Mouse (Mus musculus) intestine, embryonic 16.5 days (tissue): Measurements from ENCODE around the gene Icam2. TPM values are rescaled to one million over a fixed set of nuclear protein-coding genes. Genes with fewer than 3 reads are reported as not detected.

Source experiments
- ATAC-seq: fragments of 200-750 bp; cut with Nextera tagmentation; 2 replicates; pipeline ENCODE4 v1.8.0; 2017; ENCODE audit warnings: moderate TSS enrichment, moderate library complexity
- H3K27ac ChIP-seq: fragments of 300-500 bp; sonication (generic); 2 replicates; pipeline ENCODE4 v1.5.1; 2014; ENCODE audit warnings: mild to moderate bottlenecking, low read length
- H3K27me3 ChIP-seq: fragments of 300-500 bp; sonication (generic); replicated peaks from 2 replicates; pipeline ENCODE4 v1.6.1; 2014; ENCODE audit warnings: low read length, control low read depth, mixed read lengths; ENCODE audit not compliant: control insufficient read depth, insufficient read depth
- H3K36me3 ChIP-seq: fragments of 300-500 bp; sonication (generic); 2 replicates; pipeline ENCODE4 v1.6.1; 2014; ENCODE audit warnings: low read length, control low read depth; ENCODE audit not compliant: control insufficient read depth, insufficient read depth
- H3K4me1 ChIP-seq: fragments of 300-500 bp; sonication (generic); 2 replicates; pipeline ENCODE4 v1.6.1; 2014; ENCODE audit warnings: low read length, control low read depth, mixed read lengths; ENCODE audit not compliant: control insufficient read depth, insufficient read depth
- H3K4me2 ChIP-seq: fragments of 300-500 bp; sonication (generic); 2 replicates; pipeline ENCODE4 v1.6.1; 2014; ENCODE audit warnings: low read depth, low read length, control low read depth
- H3K4me3 ChIP-seq: fragments of 300-500 bp; sonication (generic); 2 replicates; pipeline ENCODE4 v1.5.1; 2014; ENCODE audit warnings: mild to moderate bottlenecking, low read length
- H3K9ac ChIP-seq: fragments of 300-500 bp; sonication (generic); 2 replicates; pipeline ENCODE4 v1.6.1; 2014; ENCODE audit warnings: low read depth, low read length
- H3K9me3 ChIP-seq: fragments of 300-500 bp; sonication (generic); 2 replicates; pipeline ENCODE4 v1.6.1; 2016; ENCODE audit warnings: low read length, control low read depth; ENCODE audit not compliant: control insufficient read depth
- WGBS: fragments of 180-500 bp; shearing (Covaris S2); extraction: QIAGEN DNeasy Blood & Tissue Kit; methylation state at CpG from one replicate; pipeline ENCODE4 v1.1.7; 2014; 5-methylcytosine and 5-hydroxymethylcytosine counted together
- polyA plus RNA-seq: library from polyadenylated mRNA; unstranded; fragments of >200 nt; fragmentation: Nextera tagmentation; extraction: Ambion mirVana; gene quantifications from 2 replicates; pipeline ENCODE4 v1.2.1, GENCODE M21; 2015

The Icam2 gene
- polyA plus RNA-seq, 1 experiment from 2014 or later: 40.5 TPM

GRCm38 (mm10) chr11:106364712-106365111, 23.2 kb downstream of the Icam2 start:
- no peaks in the 10 kb centered on the region for H3K36me3 ChIP-seq
- no peak for ATAC-seq
- no peaks in the 10 kb centered on the region for H3K27me3 ChIP-seq
- H3K4me2 ChIP-seq: no peak overlapping the region
- H3K4me1 ChIP-seq: no peaks in the 10 kb centered on the region
- no peak overlapping the region for H3K27ac ChIP-seq
- H3K9me3 ChIP-seq: no peaks in the 10 kb centered on the region
- no peak overlapping the region for H3K4me3 ChIP-seq
- WGBS: 12% methylated on average over 11 of the region's 11 CpGs
- no peak overlapping the region for H3K9ac ChIP-seq

GRCm38 (mm10) chr11:106359350-106359749, 28.5 kb downstream of the Icam2 start:
- Histone ChIP-seq H3K36me3 (no peaks in the 10 kb centered on the region), H3K27ac (no peak overlapping the region), H3K4me3 (no peak overlapping the region), H3K9ac (no peak overlapping the region), H3K4me2 (no peak overlapping the region), H3K27me3 (no peaks in the 10 kb centered on the region), H3K9me3 (no peaks in the 10 kb centered on the region), H3K4me1 (peaks cover 7% of the 10 kb centered on the region; the same call in 1 of the 2 replicates)
- ATAC-seq: no peak
- 27% methylated on average over 5 of the region's 5 CpGs for WGBS

- ATAC-seq: no peak
- WGBS: 52% methylated on average over 19 of the region's 19 CpGs
- Histone ChIP-seq H3K9ac (no peak overlapping the region), H3K36me3 (no peaks in the 10 kb centered on the region), H3K27me3 (no peaks in the 10 kb centered on the region), H3K9me3 (no peaks in the 10 kb centered on the region), H3K4me1 (peaks cover 7% of the 10 kb centered on the region; the same call in 1 of the 2 replicates), H3K4me2 (no peak overlapping the region), H3K4me3 (no peak overlapping the region), H3K27ac (no peak overlapping the region)
Observed at GRCm38 (mm10) chr11:106355382-106356128, 32.3 kb downstream of the Icam2 start.

- no peak for ATAC-seq
- H3K36me3 ChIP-seq: no peaks in the 10 kb centered on the region
- no peak overlapping the region for H3K27ac ChIP-seq
- no peak overlapping the region for H3K4me3 ChIP-seq
- no peaks in the 10 kb centered on the region for H3K9me3 ChIP-seq
- no peak overlapping the region for H3K9ac ChIP-seq
- H3K27me3 ChIP-seq: no peaks in the 10 kb centered on the region
- 41% methylated on average over 1 of the region's 1 CpGs for WGBS
- peaks cover 7% of the 10 kb centered on the region; the same call in 1 of the 2 replicates for H3K4me1 ChIP-seq
- no peak overlapping the region for H3K4me2 ChIP-seq
Observed at GRCm38 (mm10) chr11:106354181-106354580, 33.7 kb downstream of the Icam2 start.

- Histone ChIP-seq H3K9ac (no peak within 1 kb of the TSS), H3K9me3 (no peaks in the 10 kb centered on the region), H3K36me3 (no peaks in the 10 kb centered on the region), H3K27me3 (no peaks in the 10 kb centered on the region), H3K27ac (no peak within 1 kb of the TSS), H3K4me2 (no peak within 1 kb of the TSS), H3K4me1 (peaks cover 7% of the 10 kb centered on the region; the same call in 1 of the 2 replicates), H3K4me3 (no peak within 1 kb of the TSS)
- no peak for ATAC-seq
- 84% methylated on average over 12 of the region's 12 CpGs for WGBS
Observed at GRCm38 (mm10) chr11:106353188-106353587, 34.7 kb downstream of the Icam2 start, which contains the start of gene Scn4a. Gene Scn4a (minus strand): TSS chr11:106353288.

GRCm38 (mm10) chr11:106351941-106352340, 35.9 kb downstream of the Icam2 start:
- H3K9ac ChIP-seq: no peak overlapping the region
- H3K4me3 ChIP-seq: no peak overlapping the region
- H3K27me3 ChIP-seq: no peaks in the 10 kb centered on the region
- H3K9me3 ChIP-seq: no peaks in the 10 kb centered on the region
- no peak for ATAC-seq
- WGBS: 81% methylated on average over 4 of the region's 4 CpGs
- H3K4me2 ChIP-seq: no peak overlapping the region
- H3K36me3 ChIP-seq: no peaks in the 10 kb centered on the region
- peaks cover 7% of the 10 kb centered on the region; the same call in 1 of the 2 replicates for H3K4me1 ChIP-seq
- H3K27ac ChIP-seq: no peak overlapping the region

- Histone ChIP-seq H3K9me3 (no peaks in the 10 kb centered on the region), H3K36me3 (no peaks in the 10 kb centered on the region), H3K4me3 (no peak overlapping the region), H3K9ac (no peak overlapping the region), H3K4me2 (no peak overlapping the region), H3K27ac (no peak overlapping the region), H3K27me3 (no peaks in the 10 kb centered on the region), H3K4me1 (peaks cover 7% of the 10 kb centered on the region; the same call in 1 of the 2 replicates)
- no peak for ATAC-seq
- 52% methylated on average over 3 of the region's 3 CpGs for WGBS
Observed at GRCm38 (mm10) chr11:106351253-106351652, 36.6 kb downstream of the Icam2 start.

GRCm38 (mm10) chr11:106350853-106351252, 37.0 kb downstream of the Icam2 start:
- Histone ChIP-seq H3K4me2 (no peak overlapping the region), H3K9me3 (no peaks in the 10 kb centered on the region), H3K27ac (no peak overlapping the region), H3K4me1 (peaks cover 5% of the 10 kb centered on the region; the same call in 1 of the 2 replicates), H3K4me3 (no peak overlapping the region), H3K36me3 (no peaks in the 10 kb centered on the region), H3K27me3 (no peaks in the 10 kb centered on the region), H3K9ac (no peak overlapping the region)
- WGBS: 43% methylated on average over 5 of the region's 5 CpGs
- no peak for ATAC-seq

- no peaks in the 10 kb centered on the region for H3K4me1 ChIP-seq
- H3K9me3 ChIP-seq: no peaks in the 10 kb centered on the region
- no peak overlapping the region for H3K4me3 ChIP-seq
- ATAC-seq: no peak
- H3K27ac ChIP-seq: no peak overlapping the region
- H3K9ac ChIP-seq: no peak overlapping the region
- no peaks in the 10 kb centered on the region for H3K27me3 ChIP-seq
- 72% methylated on average over 6 of the region's 6 CpGs for WGBS
- no peak overlapping the region for H3K4me2 ChIP-seq
- H3K36me3 ChIP-seq: no peaks in the 10 kb centered on the region
Observed at GRCm38 (mm10) chr11:106349772-106350171, 38.1 kb downstream of the Icam2 start.
